Mouse (Mus musculus) adrenal gland, postnatal 10 days (tissue): Measurements from ENCODE around the gene Pitpnm2. TPM values are rescaled to one million over a fixed set of nuclear protein-coding genes. Genes with fewer than 3 reads are reported as not detected.

Source experiments
- DNase-seq: peaks from one replicate; pipeline ENCODE4 v3.0.0; 2021; ENCODE audit warnings: mixed read lengths
- total RNA-seq, 2 experiments: library from RNA; stranded (reverse); gene quantifications; 2 replicates each; pipeline ENCODE4 v1.2.3; 2021

Pitpnm2 gene
- total RNA-seq, 2 experiments from 2014 or later: 40.4 to 53.6 TPM

DNA sequence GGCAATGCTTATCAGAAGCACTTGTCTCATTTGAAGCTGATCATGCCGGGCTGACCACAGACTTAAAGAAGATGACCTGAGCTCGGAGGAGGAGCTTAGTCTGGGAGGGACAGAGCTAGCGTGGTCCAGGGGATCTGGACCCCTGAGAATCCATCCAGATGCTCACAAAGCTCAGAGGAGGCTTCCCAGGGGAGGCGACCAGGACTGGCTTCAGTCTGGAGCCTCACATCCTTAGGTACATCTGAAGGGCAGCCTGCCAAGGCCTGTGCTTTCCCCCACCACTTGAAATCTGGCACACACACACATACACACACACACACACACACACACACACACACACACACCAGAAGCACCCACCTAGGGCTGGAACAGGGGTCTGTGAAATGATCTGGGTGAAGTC is 47.5 kb downstream of the Pitpnm2 start:
- DNase-seq: no peak

DNA sequence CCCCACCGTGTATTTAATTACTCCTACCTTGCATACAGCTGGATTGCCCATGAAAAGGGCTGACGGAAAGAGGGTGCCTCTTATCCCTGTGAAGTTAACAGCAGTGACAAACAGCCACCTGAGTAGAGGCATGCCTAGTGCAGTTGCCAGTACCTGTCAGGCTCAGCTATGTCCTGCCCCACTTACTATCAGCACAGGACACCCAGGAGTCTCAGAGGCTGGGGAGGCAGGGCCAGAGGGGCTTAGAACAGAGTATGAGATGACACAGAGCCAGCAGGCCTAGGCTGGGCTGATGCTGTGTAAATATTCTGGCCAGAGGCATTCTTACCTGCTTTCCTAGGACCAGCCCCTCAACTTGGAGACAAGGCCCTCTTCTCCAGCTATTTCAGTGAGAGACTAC is 48.0 kb downstream of the Pitpnm2 start:
- DNase-seq: no peak

DNA sequence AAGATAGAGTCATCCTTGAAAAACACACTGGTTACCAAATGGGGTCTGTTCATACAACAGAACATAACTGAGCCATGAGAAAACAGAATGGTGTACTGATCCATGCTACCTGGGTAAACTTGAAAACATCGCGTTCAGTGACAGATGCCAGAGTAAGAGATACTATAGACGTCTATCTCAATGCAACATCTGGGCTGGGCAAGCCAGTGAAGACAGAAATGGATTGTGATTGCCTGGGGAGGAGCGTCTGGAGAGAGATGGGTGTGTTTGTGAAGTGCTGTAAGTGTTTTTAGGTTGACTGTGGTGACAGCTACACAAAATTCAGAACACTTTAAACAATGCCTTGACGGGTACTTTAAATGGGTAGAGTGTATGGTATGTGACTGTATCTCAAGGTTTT is 48.7 kb downstream of the Pitpnm2 start:
- DNase-seq: no peak

DNA sequence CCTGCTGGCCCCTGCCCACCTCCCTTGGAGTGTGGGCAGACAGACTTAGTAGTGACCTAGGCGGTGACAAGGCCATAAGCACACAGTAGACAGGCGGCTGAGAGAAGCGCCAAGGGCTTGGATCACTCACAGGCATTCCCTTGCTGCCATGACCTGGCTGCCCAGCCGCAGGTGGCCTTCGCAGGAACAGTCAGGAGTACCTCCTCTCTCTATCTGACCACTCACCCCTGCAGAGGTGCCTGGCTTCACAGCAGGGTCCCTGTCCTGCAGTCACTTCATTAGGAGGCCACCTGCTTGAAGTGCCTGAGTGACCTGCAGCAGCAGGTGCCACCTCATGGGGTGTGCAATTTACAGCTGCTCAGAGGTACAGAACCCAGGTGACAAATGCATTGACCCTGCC is 50.4 kb downstream of the Pitpnm2 start:
- no peak for DNase-seq

DNA sequence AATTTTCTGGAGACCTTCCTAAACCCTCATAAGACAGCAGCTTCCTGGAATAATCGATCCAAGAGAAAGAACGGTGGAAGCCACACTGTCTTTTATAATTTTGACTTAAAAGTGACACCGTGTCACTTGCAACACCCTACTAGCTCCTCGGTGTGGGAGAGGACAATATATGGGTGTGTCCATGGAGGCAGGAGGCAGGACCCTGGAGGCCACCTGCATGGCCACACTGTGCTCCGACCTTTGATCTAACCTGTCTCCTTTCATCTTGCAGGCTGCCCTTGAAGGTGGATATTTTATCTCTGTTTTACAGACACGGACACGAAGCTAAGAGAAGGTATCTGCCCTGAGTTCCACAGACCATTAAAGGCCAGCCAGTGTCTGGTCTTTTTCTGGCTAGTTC is 51.1 kb downstream of the Pitpnm2 start:
- DNase-seq: no peak

DNA sequence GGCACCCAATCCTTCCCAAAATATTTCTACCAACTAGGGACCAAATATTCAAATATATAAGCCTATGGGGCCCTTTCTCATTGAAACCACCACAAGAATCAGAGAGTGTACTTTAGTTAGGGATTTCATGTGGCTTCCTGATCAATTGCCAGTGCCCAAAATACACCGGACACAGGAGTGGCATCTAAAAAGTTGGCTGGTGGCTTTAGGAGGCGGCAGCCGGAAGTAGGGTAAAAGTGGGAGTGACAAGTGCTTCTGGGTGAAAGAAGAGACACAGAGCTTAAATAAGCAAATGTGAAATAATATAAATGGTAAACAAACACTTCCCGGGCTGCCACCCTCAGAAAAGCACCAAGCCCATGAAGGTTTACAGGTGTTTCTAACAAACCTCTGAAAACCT is 53.5 kb downstream of the Pitpnm2 start:
- DNase-seq: no peak

DNA sequence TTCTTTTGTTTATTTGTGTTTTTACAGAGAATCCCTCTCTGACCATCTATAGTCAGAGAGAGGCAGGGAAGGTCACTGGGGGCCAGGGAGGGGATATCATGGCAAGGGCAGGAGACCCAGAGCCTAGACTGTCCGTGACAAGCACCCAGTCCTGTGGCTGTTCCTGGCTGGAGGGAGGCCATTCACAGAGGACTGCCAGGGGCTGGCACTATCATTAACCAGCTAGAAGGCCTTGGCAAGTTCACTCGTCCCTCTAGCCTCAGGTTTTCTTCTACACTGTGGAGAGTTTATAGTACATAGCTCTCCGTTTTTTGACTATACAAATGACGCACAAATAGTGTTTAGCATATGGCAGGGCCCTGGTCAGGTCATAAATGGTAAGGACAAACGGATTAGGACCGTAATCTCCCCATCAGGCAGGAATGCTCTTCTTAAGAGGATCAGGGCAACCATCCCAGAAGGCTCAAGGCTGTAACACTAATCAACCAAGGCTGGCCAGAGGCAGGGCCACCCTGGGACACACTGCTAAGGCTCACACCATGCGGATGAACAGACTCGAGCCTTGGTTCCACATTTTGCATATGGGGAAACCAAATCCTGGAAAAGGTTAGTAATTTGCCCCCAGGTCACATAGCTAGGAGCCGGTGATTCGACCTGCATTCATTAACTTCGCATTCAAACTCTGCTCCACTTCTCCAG is 55.0 kb downstream of the Pitpnm2 start:
- peak; percentile 70 for DNase-seq

DNA sequence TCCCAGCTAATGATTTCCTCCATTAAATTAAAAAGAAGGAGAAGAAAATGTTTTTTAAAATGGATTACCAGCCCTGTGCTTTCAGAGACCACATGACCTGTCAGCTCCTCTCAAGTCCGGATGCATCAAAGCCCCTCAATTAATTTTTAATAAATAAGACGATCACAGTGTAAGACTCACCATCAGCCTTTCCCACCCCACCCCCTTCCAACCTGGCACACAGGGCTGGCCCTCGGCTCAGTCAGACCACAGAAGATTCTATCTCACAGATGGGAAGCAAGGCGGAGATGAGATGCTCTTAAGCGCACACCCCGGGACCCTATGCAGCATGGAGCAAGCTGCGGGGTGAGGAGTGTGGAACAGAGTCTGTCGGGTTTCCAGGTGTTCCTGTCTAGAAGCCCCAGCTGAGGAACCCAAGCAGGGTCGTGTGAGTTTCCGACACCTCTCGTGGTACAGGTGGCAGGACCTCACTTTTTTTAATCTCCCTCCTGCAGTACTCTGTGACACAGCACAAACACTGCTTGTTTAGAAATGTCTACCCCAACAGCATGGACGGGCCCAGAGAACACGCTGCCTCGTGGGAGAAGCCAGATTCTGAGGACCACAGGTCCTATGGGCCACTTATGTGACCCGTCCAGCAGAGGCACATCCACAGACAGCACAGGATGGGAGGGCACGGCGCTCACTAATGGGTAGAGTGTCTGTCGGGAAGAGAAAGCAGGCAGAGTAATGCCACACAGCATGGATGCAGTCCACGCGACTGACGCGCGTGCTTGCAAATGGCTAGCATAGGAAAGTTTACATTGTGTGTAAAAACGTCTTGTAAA is 56.1 kb downstream of the Pitpnm2 start:
- no peak for DNase-seq

DNA sequence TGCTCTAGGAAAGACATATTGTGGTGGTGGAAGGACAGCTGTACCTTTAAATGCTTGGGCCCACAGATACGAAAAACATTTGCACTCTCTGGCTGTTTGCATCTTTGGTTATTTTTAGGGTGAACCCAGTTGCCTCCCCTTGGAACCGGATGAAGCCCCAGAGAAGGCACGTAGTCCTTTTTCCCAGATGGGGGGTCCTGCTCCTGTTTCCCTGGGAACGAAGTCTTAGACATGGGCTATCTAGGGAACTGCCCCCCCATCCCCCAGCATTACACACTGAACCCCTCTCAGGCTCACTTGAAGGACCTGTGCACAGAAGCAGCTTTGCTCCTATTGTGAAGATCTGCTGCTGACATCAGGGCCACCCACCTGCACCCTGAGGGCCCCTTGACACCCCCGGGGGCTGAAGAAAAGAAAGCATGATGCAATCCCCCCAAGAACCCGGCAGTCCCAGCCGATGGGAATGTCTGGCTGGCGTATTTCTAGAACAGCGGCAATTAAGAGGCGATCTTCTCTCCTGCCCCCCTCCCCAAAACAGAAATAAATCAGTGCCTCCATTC is 56.8 kb downstream of the Pitpnm2 start:
- no peak for DNase-seq

DNA sequence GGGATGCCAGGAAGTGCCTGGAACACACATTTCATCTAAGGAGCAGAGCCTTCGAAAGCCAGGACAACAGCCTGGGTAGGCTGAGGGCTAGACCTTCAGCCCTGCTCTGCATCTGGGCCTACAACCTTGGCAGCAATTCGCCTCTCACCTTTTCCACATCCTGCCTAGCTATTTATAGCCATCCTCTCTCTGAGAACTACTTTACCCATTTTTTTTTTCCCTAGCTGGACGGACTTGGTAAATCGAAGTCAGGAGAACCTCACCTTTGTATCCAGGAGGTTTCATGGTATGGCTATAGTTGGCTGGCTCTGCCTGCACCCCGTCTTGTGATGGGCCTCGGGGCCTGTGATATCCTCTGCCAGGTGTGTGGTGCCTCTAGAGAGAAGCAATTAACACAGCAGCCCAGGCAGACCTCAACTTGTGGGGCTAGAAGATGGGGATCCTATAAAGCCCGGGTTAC is 57.3 kb downstream of the Pitpnm2 start:
- DNase-seq: no peak

DNA sequence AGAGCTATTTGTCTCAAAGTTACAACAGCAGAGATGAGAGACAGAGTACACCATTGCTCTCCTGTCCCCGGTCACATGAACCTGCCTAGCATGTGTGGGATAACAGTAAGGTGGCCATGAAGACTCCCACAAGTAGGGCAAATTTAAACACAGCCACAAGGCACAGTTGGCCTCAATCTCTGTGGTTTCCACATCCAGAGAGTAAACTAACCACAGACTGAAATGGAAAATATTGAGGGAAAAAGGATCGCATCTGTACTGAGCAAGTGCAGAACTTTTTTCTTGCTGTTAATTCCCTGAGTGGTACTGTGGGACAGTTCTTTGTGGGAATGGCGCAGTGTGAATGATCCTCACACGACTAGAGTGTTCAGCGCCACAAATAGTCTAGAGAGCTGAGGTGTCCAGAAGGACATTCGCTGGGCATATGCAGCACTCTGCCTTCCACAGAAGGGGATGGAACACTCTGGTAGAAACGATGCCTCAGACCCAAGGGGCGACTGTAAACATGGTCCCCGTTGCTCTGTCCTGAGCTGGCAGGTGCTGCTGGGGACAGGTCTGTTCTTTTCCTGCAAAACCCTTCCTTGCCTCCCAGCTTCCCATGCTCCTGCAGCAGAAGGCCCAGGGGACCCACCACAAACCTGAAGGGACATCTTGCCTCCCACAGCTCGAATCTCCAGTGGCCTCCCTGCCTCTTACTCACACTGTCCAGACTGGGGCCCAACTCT is 59.3 kb downstream of the Pitpnm2 start:
- DNase-seq: no peak

DNA sequence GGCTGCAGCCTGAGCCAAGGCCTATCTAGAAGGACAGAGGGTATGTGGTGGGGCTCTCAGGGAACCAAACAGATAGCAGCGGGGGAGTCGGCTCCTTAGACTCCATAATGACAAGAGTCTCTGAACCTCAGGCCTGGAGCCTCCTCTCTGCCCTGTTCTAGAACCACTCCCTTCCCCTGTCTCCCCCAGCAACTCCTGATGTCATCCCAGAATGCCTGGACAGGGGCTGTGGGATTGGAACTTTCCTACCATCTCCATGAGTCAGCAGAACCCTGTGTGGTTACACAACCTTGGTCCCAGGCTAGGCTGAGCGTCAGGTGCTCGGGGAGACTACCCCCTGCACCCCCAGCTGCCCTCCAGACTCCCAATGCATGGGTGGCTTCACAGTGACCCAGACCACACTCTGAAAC is 60.0 kb downstream of the Pitpnm2 start:
- no peak for DNase-seq

DNA sequence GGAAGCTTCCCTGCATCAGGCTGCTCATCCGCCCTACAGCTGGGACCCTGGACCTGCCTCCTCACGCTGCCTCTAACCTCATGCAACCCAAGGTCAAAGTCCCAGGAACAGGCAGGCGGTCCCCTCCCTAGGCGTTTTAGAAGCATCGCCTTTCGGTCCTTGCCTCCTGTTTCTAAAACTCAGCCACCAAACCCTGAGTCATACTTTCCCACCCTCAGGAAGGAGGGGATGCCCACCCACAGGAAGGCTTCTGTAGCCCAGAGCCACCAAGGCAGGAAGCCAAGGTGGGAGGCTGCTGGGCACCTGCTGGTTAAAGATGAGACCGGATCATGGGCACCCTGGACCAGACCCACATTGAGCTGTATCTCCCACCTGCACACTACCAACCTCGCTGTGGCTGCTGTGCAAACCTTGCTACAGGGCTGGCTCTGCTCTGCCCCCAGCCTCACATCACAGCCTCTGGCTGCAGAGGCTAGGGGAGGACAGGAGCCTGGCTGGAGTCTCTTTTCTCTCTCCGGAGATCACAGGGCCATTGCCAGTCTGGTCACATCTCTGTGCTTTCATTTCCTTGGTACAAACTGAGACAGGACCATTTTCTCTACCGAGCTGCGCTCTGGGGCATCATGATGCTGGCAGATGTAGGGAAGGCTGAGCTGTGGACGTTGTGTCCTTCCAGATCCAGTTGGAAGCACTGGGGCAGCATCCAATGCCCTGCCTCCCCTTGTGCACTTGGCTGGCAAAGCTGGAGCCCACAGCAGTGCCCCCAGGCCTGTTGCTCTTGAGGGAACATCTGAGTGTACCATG is 61.9 kb downstream of the Pitpnm2 start:
- no peak for DNase-seq

DNA sequence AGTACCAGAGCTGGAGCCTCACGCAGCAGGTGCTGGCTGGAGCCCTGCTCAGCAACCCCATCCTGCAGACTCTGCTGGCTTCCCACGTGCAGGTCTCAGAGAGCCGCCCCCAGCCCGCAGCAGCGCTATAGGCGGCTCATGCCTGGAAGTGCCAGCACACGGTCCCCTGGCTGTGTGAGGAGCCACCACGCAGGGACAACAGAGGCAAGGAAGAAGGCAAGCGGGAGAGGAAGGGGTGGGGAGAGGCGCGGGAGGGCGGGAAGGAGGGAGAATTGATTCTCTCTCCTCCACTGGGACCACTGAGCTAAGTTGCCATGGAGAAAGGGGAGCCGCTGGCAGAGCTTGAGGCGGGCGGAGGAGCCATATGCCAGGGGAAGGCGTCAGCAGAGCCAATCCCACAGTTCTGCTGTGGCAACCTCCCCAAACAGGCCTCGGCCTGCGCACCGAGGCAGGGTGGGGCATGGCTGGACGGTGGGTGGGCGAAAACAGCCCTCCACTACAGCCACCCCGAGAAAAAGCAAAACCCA is 62.5 kb downstream of the Pitpnm2 start:
- DNase-seq: no peak

DNA sequence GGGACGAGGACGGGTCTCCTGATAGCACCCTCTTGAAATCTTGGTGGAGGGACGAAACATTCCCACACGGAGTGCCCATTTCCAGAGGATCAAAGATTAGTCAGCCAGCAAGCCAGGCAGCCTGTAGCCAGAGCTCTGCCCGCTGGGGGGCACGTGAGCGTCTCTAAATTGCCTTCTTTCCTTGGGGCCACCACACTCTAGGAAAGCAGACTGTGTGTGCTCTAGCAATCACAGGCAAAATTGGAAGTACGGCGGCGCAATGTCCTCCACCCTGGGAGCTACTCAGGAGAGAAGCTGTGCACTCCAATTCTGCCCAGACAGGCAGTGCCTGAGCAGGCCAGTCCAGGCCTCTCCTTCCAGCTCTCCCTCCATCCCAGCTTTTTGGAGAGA is 63.1 kb downstream of the Pitpnm2 start:
- no peak for DNase-seq

DNA sequence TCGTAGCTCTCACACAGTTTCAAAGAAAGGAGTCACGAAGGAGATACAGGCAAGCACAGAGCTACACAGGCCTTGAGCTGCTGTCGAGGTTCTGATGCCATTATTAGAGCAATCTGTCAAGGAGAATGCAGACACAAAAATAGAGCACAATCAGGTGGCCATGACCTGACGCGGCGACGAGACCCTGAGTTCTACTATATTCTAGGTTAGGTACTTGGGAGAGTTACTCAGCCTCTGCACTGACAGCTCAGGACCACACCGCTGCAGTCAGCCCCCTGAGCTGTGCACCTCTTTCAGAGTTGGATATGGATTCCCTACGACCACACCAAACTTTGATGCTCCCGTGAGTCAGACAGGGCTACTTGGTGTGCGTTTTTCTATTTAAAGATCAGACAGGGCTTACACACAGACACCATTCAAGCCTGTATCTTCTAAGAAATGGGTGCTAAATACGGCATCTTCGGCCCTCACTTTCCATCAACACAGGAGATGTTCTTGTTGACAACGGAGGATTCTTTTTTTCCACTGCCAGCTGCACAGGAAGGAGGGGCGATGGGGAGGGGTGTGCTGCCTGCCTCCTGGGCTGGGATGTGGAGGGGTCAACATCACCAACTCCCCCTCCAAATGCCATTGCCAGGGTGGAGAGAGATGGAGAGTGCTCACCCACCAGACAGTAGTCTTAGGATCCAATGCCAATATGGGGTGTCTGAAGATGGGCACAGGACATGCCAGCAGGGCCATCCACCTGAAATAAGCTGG is 63.7 kb downstream of the Pitpnm2 start:
- no peak for DNase-seq

DNA sequence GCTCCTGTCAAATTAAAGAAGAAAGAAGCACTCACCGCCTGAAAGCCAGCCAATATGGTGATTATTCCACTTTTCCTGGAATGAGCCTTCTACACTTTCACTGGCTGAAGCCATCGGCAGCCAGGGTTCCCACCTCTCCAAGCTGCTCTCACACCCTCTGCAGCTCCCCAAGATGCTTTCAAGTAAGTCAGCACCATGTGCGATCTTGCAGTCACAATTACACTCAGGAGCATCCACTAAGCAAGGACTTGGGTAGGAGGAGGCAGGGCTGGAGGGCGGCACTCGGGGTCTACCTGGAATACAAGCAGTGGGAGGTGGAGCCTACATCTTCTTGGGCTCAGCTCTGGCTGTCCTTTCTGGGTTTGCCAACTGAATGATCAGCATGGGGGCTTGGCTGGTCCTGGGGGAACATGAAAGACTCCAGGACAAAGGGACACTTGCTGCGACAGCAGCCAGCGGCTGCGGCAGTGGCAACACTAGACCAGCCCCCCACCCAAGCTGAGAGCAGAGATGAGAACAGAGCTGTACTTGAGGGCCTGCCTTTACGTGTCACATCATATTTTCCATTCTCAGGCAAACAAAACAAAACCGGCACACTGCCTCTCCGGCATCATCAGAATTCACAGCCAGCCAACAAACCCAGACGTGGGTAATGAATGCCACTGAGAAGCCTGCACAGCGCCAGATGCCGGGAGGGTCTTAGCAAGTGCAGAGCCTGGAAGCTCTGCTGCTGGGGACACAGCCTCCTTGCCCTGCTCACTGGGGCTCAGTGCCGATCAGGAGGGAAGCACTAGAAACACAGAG is 64.5 kb downstream of the Pitpnm2 start:
- no peak for DNase-seq

DNA sequence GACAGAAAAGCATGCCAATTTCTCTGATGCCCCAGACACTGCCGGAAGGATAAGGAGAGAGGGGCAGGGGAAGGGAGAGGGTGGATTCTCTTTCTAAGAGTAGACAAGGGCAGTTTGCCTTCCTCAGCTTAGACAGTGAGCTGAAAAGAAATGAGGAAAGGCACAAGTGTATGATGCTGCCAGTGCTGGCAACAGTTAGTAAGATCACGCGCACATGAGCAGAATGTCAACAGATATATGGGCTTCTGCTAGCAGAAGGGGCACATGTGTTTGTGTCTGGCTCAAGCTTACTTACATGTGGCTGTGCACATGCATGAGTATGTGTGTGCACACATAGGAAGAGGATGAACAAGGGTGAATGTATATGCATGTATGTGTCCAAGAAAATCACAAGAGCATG is 65.4 kb downstream of the Pitpnm2 start:
- no peak for DNase-seq

DNA sequence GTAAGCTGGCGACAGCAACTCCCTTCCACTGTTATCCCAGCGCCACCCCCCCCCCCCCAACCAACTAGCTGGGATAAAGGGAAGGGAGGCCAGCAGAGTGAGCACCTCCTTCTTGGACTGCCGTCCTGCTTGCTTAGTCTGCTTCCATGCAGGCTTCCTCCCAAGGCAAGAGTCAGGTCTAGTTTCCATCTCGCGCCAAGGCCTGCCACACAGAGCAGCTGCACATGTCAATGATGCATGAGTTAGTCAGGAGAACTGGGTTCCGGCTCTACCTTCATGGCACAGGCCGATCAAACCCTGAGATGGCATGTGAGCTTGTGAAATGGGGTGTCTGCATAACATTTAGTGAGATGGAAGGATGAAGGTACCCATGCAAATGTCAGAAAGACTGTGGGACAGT is 66.9 kb downstream of the Pitpnm2 start:
- DNase-seq: no peak

DNA sequence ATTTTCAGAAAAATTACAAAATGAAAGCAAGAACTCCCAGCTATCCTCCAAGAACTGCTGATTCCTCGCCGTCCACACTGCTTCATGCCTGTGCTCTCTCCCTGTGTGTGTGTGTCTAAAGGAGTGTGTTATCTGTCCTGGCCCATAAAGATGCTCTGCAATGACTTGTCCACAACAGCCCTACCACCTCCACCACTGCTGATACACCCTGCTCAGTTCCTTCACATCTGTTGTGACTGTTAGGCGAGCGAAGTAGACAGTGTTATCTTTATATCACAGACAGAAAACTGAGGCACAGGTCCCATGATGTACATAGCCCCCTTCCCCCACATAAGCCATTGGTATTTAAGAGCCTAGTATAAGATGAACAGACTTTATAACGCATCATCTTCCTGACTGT is 67.5 kb downstream of the Pitpnm2 start:
- no peak for DNase-seq
